Mouse (Mus musculus) cortical plate, adult 2 months (tissue): Measurements from ENCODE around the gene Prkcq.

Experiments used
- CTCF ChIP-seq: fragments of 200-500 bp; IDR thresholded peaks from 2 replicates; pipeline ENCODE4 v1.5.1; 2011; ENCODE audit warnings: mild to moderate bottlenecking, control low read depth, low read length; ENCODE audit not compliant: insufficient read depth; ENCODE audit errors: extremely low read depth
- POLR2A ChIP-seq: fragments of 200-500 bp; IDR thresholded peaks from 2 replicates; pipeline ENCODE4 v1.6.1; 2011; ENCODE audit warnings: mild to moderate bottlenecking, low read length, control low read depth; ENCODE audit not compliant: insufficient read depth; ENCODE audit errors: extremely low read depth

GRCm38 (mm10) chr2:11293144-11293543 lies 121.2 kb downstream of the Prkcq start:
- no peak for TF ChIP-seq CTCF
- TF ChIP-seq POLR2A: no peak
